Mouse (Mus musculus) adrenal gland, adult 2 months (tissue): ENCODE measurements around the gene Gm15091. TPM values are rescaled to one million over a fixed set of nuclear protein-coding genes. Genes with fewer than 3 reads are reported as not detected.
"Not testable (repeated sequence)": the region's sequence is repeated elsewhere in the genome, so short reads cannot be mapped to it uniquely, and the experiment has no call there.

Experiments used
- DNase-seq: peaks from one replicate; pipeline ENCODE4 v3.0.0; 2021
- long read RNA-seq: library from polyadenylated mRNA; stranded (forward); transcript quantifications from one replicate; pipeline ENCODE4 v2.0.0, GENCODE M21; 2021
- polyA plus RNA-seq: library from polyadenylated mRNA; depleted of rRNA; stranded (reverse); fragments of >200 nt; gene quantifications from 2 replicates; pipeline ENCODE4 v1.2.3, GENCODE M21; 2012; rRNA removed
- total RNA-seq, 2 experiments: library from RNA; stranded (reverse); gene quantifications; 2 replicates each; pipeline ENCODE4 v1.2.3; 2021

The Gm15091 gene
- total RNA-seq, result not detected
- polyA plus RNA-seq, result not detected in 2 replicates
- long read RNA-seq, result 0 reads

DNA sequence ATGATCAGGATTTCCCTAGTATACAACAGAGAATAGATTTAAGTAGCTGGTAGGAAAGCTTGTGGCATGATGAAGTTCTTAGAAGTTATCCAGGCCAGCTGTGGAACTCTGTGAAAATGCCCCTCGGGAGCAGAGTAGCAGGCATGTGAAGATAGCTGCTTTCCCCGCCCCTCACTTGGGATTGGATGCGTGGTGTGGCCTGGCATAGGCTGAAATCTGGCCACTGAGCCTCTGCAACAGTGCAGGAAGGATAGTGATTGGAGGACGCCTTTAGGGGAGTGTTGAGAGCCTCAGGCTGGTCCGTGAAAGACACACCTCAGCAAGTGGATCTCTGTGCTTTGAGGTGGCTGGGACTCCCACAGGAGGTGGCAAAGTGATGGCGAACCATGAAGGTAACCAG, at the start of gene Gm15091:
Gene Gm15091, plus strand, starts transcription at position 301 of the 400 bp plus-strand sequence.
- not testable (repeated sequence) for DNase-seq

Other genes starting within 250 kb of the Gm15091 start
- gene Gm15097, start 157.2 kb upstream of the Gm15091 start, total RNA-seq, result not detected
- gene Gm15097, start 157.2 kb upstream of the Gm15091 start, polyA plus RNA-seq, result not detected in 2 replicates